Mouse (Mus musculus) midbrain, embryonic 16.5 days (tissue): ENCODE measurements around the gene Cyp3a44. TPM values are rescaled to one million over a fixed set of nuclear protein-coding genes. Genes with fewer than 3 reads are reported as not detected.
"Not testable (repeated sequence)": the region's sequence is repeated elsewhere in the genome, so short reads cannot be mapped to it uniquely, and the experiment has no call there.

Experiments used
- ATAC-seq: fragments of 200-750 bp; cut with Nextera tagmentation; 2 replicates; pipeline ENCODE4 v1.8.0; 2017; ENCODE audit warnings: moderate TSS enrichment
- H3K27ac ChIP-seq: fragments of 300-500 bp; sonication (generic); 2 replicates; pipeline ENCODE4 v1.5.1; 2014; ENCODE audit warnings: mild to moderate bottlenecking, low read length, mixed read lengths
- H3K27me3 ChIP-seq: fragments of 300-500 bp; sonication (generic); 2 replicates; pipeline ENCODE4 v1.6.1; 2014; ENCODE audit warnings: low read depth, low read length, mixed read lengths; ENCODE audit not compliant: control insufficient read depth, insufficient read depth
- H3K36me3 ChIP-seq: fragments of 300-500 bp; sonication (generic); 2 replicates; pipeline ENCODE4 v1.6.1; 2014; ENCODE audit warnings: mild to moderate bottlenecking, low read length, moderate library complexity, mixed read lengths; ENCODE audit not compliant: control insufficient read depth, insufficient read depth
- H3K4me1 ChIP-seq: fragments of 300-500 bp; sonication (generic); 2 replicates; pipeline ENCODE4 v1.6.1; 2014; ENCODE audit warnings: mild to moderate bottlenecking, low read length, mixed read lengths; ENCODE audit not compliant: control insufficient read depth, insufficient read depth
- H3K4me2 ChIP-seq: fragments of 300-500 bp; sonication (generic); 2 replicates; pipeline ENCODE4 v1.6.1; 2014; ENCODE audit warnings: mild to moderate bottlenecking, low read length, mixed read lengths
- H3K4me3 ChIP-seq: fragments of 300-500 bp; sonication (generic); 2 replicates; pipeline ENCODE4 v1.5.1; 2014; ENCODE audit warnings: low read depth, mild to moderate bottlenecking, low read length, moderate library complexity, mixed read lengths
- H3K9ac ChIP-seq: fragments of 300-500 bp; sonication (generic); 2 replicates; pipeline ENCODE4 v1.6.1; 2014; ENCODE audit warnings: low read depth, low read length, mixed read lengths
- H3K9me3 ChIP-seq: fragments of 300-500 bp; sonication (generic); replicated peaks from 2 replicates; pipeline ENCODE4 v1.6.1; 2014; ENCODE audit warnings: mild to moderate bottlenecking, low read length, mixed read lengths; ENCODE audit not compliant: control insufficient read depth, poor library complexity, severe bottlenecking
- WGBS: fragments of 180-500 bp; shearing (Covaris S2); extraction: QIAGEN DNeasy Blood & Tissue Kit; methylation state at CpG from one replicate; pipeline ENCODE4 v1.1.7; 2014; 5-methylcytosine and 5-hydroxymethylcytosine counted together
- polyA plus RNA-seq: library from polyadenylated mRNA; unstranded; fragments of >200 nt; fragmentation: Nextera tagmentation; extraction: Ambion mirVana; gene quantifications from 2 replicates; pipeline ENCODE4 v1.2.1, GENCODE M21; 2015

Cyp3a44 gene
- polyA plus RNA-seq: not detected in 2 replicates

GRCm38 (mm10) chr5:145805796-145806195 is at the start of gene Cyp3a44:
Gene Cyp3a44, minus strand, starts transcription at chr5:145805874.
- not testable (repeated sequence) for H3K36me3 ChIP-seq, H3K27ac ChIP-seq, H3K4me3 ChIP-seq, H3K9ac ChIP-seq, ATAC-seq, H3K27me3 ChIP-seq, H3K4me1 ChIP-seq, H3K4me2 ChIP-seq
- WGBS: 71% methylated on average over 2 of the region's 2 CpGs
- H3K9me3 ChIP-seq: peaks cover 18% of the 10 kb centered on the region; the same call in 1 of the 2 replicates

GRCm38 (mm10) chr5:145800229-145800628 is 5.4 kb downstream of the Cyp3a44 start:
- H3K36me3 ChIP-seq, H3K4me1 ChIP-seq, H3K4me2 ChIP-seq, H3K4me3 ChIP-seq, ATAC-seq, H3K9ac ChIP-seq, H3K27me3 ChIP-seq, H3K27ac ChIP-seq: not testable (repeated sequence)
- peaks cover 35% of the 10 kb centered on the region; the same call in 1 of the 2 replicates for H3K9me3 ChIP-seq

GRCm38 (mm10) chr5:145793232-145793631 is 12.4 kb downstream of the Cyp3a44 start:
- not testable (repeated sequence) for H3K4me2 ChIP-seq, ATAC-seq, H3K4me3 ChIP-seq, H3K4me1 ChIP-seq, H3K36me3 ChIP-seq, H3K27me3 ChIP-seq, H3K27ac ChIP-seq, H3K9ac ChIP-seq
- H3K9me3 ChIP-seq: peaks cover 22% of the 10 kb centered on the region

- not testable (repeated sequence) for H3K9ac ChIP-seq, H3K27ac ChIP-seq, ATAC-seq, H3K4me2 ChIP-seq, H3K4me3 ChIP-seq, H3K27me3 ChIP-seq, H3K4me1 ChIP-seq, H3K36me3 ChIP-seq, H3K9me3 ChIP-seq
- WGBS: 72% methylated on average over 3 of the region's 3 CpGs
Observed at GRCm38 (mm10) chr5:145737512-145737911, 68.2 kb downstream of the Cyp3a44 start.

Other genes starting within 250 kb of the Cyp3a44 start
- not detected in 2 replicates for gene Cyp3a41b, start 221.1 kb downstream of the Cyp3a44 start, polyA plus RNA-seq
- gene Cyp3a41a, start 85.7 kb downstream of the Cyp3a44 start, polyA plus RNA-seq: not detected in 2 replicates
- not detected in 2 replicates for gene Cyp3a11, start 74.1 kb upstream of the Cyp3a44 start, polyA plus RNA-seq
- gene Cyp3a25, start 203.7 kb upstream of the Cyp3a44 start, polyA plus RNA-seq: not detected in 2 replicates